Mouse (Mus musculus) heart, adult 11 months (tissue): ENCODE measurements at regions not wholly inside any gene's neighbourhood (a gene's known extent, or its start where the extent isn't known, plus 50 kb on each side); places are given as distances from the start of the nearest gene placed in this dataset.

ENCODE experiments used
- DNase-seq: peaks from one replicate; pipeline ENCODE4 v3.0.0; 2022

- no peak for DNase-seq
Measured at GRCm38 (mm10) chr19:26051478-26052215, 379.4 kb downstream of the Dmrt2 start.

- no peak for DNase-seq
Measured at GRCm38 (mm10) chr19:26059668-26060067, 387.5 kb downstream of the Dmrt2 start.

GRCm38 (mm10) chr19:26068553-26068952 lies 396.3 kb downstream of the Dmrt2 start:
- DNase-seq: no peak

DNA sequence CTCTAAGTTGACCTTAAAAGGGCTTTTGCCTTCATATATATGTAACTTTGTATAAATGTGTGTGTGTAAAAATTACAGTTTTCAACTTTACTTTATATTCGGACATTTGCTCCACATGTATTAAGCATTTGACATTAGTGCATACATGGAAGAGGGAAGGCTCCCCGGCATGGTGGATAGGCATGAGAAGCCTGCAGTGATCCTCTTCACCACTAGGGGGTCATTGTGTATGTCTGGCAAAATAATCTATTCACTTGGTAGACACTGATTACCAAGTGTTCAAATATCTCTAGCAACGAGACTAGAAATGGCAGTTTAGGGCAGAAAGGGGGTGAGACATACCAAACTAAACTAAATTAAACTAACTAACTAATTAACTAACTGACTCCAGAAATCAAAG lies 397.7 kb downstream of the Dmrt2 start:
- DNase-seq: no peak

DNA sequence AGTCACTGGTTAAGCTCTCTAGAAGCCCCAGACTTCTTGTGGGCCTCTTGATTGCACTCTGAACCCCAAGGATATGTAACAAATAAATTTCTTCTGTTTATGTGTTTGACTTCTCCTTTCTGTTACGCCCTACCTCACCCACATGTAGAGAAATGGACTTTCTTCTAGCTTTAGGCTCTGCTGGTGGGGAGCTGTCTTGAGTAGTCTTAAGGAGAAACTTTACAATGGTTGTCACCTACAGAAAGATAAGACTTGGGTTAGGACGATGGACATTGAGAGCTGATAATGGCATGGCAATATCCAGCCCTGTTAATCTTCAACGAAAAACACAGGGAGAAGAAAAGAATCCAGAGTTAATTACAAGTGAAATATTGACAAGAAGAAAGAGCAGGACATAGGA lies 416.1 kb downstream of the Dmrt2 start:
- DNase-seq: no peak

DNA sequence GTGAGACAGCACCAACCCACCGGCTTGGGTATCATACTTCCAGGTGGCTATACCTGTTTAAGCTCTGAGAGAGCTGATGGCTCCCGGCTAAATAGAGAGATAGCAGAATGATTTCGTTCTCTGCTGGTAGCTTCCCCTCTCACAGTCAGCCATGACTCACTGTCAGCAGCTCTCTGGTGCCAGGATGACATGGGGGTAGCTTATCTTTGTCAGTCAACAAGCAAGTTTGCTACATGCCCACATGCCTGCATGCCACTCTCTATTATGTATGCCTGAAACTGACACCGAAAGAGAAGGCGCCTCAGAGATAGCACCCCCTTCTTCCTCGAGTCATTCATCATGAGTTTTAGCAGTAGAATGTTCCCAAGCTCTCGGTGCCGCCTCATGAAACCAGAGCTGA lies 419.2 kb downstream of the Dmrt2 start:
- DNase-seq: no peak

DNA sequence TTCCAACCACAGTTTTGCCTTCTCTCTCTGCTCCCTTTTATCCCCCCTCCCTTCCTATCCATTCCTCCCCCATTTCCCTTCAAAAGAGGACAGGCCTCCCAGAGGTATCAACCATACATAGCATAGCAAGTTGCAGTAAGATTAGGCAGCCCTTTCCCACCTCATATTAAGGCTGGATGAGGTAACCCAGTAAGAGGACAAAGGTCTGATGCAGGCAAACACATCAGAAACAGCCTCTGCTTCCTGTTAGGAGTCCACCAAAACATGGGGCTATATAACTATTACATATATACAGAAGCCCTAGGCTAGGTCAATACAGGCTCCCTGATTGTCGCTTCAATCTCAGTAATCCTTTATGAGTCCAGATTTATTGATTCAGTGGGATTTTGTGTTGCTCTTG lies 421.6 kb downstream of the Dmrt2 start:
- DNase-seq: no peak

- DNase-seq: no peak
Measured at GRCm38 (mm10) chr19:26114326-26114725, 442.1 kb downstream of the Dmrt2 start.

GRCm38 (mm10) chr19:26128423-26128822 lies 456.2 kb downstream of the Dmrt2 start:
- DNase-seq: no peak

DNA sequence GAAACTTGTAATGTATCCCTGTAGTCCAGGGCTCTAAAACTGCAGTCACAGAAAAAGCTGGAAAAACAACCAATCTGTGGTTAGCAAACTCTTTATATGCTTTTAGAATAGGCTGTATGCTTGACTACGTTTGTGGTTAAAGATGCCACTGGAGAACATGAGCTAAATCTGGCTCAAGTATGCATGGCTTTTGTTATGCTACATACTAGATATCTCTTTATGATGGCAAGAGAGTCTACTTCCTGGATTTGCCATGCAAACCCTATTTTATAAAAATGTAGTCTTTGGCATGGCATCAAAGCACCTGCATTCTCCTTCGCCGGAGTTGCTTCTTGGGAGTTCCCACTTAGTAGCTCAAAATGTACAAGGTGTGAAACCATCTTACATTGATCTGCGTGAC lies 462.2 kb downstream of the Dmrt2 start:
- DNase-seq: no peak

DNA sequence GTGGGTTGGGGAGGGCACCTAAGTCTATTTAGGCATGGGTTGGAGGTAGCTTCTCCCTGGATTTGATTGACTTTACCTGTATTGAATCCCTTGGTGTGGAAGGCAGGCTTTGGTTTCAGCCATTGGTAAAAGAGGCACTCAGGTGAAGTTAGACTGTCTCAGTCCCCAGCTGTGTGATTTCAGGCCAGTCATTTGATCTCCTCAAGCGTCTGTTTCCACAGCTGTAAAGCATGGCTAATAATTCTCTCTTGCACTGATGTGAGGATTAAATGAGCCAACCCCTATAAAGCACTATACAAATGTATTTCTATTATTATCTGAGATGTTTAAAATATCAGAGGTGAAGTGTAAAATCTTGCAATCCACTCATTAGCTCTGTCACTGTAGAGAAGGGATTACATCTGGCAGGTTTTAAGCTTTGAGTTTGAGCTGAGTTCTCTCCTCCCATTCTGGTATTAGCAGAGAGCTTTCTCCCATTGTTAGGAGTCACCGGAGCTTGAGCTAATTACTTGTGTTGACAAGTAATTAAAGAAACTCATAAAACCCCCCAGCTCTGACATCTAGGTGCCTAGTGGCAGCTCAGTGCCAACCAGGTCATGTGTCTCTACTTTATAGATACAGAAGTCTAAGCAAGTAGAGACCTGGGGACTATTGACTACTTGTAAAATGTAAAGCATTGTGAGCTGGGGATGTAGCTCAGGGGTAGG lies 463.3 kb downstream of the Dmrt2 start:
- no peak for DNase-seq

DNA sequence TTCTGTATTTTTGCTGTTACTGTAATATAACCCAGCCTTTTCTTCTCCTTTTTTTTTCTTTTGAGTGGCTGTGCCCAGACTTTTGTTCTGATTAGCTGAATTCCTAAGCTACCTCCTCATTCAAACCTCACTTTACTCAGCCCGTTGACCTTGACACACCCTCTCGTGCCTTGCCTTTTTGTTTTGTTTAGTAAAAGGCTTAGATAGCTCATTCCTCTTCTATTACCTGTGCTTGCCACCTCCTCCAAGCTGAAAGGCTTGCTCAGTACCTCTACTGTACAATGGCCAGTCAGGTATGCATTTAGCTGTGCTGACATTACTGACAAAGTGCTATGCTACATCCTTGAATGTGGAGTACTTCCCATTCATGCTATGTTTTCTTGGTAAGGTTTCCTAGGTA lies 464.2 kb upstream of the Smarca2 start:
- DNase-seq: no peak

DNA sequence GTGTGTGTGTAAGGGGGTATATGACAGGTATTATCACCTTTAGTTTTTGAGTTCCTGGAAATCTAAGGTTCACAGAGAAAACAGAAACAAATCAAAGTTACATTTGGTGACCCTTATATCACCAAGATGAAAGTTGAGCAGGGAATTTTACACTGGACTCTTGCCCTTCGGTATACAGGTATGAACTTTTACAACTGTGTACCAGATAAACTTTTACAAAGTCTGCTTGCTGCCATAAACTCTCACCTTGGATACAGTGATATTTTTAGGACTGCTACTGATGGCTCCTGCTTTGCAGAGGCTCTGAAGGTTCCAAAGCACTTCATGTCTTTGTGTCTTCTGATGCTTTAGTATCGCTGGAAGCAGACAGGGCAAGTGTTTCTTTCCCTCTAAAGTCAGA lies 461.3 kb upstream of the Smarca2 start:
- no peak for DNase-seq

DNA sequence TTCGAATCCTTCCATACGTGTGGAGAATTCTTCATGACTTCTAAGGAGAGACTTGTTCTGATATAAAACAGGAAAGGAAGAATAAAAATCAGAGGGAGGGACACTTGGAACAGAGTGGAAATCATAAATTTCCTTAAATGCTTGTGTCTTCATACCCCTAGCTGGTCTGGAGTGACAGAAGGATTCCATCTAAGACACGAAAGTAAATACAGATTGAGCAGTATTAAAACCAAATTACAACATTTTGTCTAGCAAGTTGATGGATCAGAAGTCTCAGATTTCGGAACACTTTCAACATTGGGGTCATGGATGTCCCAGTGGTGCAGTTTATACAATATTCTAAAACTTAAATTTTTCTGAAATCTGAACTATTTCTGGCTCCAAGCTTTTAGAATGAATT lies 453.6 kb upstream of the Smarca2 start:
- no peak for DNase-seq

DNA sequence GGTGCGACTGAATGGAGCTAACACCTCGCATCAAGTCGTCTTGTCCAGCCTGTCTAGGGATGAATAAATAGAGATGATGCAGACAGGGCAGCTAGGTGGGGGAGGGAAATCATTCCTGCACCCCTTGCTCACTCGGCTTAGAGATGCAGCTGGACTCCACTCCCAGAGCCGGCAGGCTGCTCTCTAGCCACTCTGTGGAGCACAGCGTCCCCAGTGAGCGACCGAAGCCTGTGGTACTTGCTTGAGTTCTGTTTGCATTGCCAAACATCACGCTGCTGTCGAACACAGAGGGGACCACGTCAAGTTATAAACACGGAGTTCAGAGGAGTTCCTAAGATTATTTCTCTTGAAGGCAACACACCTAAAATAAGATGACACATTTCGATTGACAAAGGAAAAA lies 439.9 kb upstream of the Smarca2 start:
- DNase-seq: no peak

GRCm38 (mm10) chr19:26181774-26182173 lies 423.1 kb upstream of the Smarca2 start:
- no peak for DNase-seq

DNA sequence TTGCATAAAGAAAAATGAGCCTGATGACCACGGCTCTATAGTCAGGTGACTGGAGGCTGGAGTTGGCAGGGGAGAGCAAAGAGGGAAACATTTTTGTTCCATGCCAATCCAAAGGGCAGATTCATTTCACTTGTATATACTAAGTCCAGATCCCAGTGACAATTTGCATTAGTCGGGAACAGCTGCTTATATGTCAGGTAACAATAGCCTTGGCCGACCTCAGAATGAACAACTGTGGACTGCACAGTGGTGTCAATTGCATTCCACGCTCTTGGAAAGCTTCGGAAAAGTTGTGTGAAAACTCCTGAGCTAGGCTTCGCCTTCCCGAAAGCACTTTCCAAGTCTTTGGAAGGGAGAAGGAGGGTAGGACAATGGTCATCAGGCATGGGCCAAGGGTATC lies 419.8 kb upstream of the Smarca2 start:
- no peak for DNase-seq

GRCm38 (mm10) chr19:26190803-26191202 lies 414.0 kb upstream of the Smarca2 start:
- no peak for DNase-seq

DNA sequence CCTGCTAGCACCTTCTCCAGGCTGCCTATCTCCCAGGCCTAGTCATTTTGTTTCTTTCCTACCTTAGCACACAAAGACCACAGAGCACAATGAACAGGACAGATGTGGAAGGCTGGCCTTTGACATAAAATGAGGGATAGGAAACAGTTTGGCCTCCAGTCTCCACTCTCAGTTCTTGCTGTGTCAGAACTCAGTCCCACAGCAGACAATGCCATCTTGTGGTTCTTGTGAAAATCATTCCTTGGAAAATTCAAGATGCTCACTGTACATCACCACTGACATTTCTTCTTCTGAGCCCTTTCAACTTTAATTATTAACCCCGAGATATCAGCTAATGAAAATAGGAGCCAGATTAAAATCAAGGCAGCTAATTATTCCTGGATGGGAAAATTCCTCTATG lies 411.2 kb upstream of the Smarca2 start:
- no peak for DNase-seq

DNA sequence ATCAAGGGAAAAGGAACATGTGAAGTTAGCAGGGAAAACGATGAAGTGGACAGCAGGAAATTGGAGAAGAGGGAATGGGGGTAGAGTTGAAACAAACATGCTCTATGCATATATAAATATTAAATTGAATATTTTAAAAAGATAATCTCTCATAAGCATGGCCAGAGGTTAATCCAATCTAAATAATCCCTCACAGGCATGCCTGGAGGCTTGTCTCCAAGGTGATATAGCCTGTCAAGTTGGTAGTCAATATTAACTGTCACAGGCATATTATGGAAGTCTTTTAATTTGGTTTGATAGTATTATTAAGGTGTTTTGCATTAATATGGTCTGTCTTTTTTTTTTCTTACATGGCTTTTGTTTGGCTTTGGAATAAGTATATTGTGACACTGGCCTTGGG lies 396.1 kb upstream of the Smarca2 start:
- no peak for DNase-seq

DNA sequence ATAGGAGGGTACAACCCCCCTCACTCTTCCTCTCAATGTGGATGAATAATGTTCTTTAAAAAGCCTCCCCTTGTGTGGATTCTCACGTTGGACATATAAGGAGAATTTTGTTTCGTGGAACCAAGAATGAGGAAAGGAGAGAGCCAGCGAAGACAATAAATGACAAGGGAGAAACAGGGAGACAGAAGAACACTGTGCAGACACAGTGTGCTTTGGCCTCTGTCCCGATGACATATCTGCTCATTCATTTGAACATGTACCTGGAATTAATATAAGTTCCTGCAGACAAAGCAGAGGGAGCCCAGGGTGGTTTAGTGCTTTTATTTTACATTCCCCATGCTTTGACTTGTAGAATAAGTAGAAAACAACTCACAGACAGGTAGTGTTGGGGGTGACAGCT lies 370.3 kb upstream of the Smarca2 start:
- no peak for DNase-seq

DNA sequence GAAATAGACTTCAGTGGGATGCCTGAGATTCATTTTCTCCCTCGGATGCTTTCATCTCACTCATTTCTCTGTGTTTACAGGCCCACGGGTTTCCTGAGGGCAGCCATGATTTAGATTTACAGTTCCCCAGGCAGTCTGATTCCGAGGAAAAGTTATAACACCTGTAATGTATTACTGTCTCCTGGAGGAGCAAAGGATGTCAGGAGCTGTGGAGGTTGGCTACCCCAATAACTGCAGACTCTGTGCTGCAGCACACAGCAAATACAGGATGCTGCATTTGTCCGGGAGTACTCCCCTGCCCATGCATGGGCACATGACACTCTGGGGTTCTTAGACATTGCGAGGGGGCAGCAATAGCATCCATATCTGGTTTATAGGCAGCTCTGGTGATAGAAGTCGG lies 360.8 kb upstream of the Smarca2 start:
- no peak for DNase-seq

- no peak for DNase-seq
Measured at GRCm38 (mm10) chr19:26249751-26250150, 355.1 kb upstream of the Smarca2 start.

DNA sequence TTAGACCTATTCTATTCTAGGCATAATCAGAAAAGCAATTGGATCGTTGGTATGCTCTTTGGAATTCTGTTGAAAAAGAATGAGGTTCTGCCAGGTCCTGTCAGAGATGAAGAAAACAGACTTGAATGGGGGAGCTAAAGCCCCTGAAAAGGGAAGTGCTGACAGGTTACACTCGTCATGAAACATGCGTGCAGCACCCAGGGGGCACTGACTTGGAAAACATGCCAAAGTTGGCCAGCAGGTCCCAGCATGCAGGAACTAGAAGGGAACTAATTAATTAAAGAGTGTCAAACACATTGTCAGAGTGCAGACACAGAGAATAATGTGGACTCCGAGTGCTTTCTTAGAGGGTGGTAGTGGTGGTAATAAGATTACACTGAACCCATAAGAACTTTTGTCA lies 346.2 kb upstream of the Smarca2 start:
- DNase-seq: no peak

DNA sequence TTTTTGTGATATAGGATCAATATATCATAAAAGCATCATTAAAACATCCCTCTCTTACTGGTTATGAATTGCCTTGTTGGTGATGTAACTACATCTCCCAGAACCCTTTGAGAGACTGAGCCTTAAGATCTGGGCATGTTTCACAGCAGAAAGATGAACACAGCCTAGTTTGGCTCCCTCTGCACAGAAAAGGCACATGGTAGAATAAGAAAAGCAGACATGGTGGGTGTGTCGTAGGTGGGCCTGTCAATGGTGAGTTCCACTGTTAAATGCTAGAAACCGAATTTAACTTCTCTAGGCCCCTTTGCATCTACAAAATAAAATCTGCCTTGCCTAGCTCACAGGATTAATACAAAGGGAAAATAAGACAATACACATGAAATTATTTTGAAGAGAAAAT lies 343.3 kb upstream of the Smarca2 start:
- peak; percentile 16 for DNase-seq
